Mouse (Mus musculus): ENCODE data around the gene Otulin. TPM values are rescaled to one million over a fixed set of nuclear protein-coding genes. Genes with fewer than 3 reads are reported as not detected.

Gene Otulin
- polyA plus RNA-seq, 1 experiment from 2014 or later: 31.7 TPM

GRCm38 (mm10) chr15:27574992-27575781 lies 55.3 kb downstream of the Otulin start:
- no peak overlapping the region for H3K27ac ChIP-seq
- no peaks in the 10 kb centered on the region for H3K4me1 ChIP-seq
- no peak overlapping the region for H3K4me2 ChIP-seq
- no peak for ATAC-seq (ENCODE audit: insufficient read depth, low FRiP score, low read depth)
- WGBS: 76% methylated on average over 8 of the region's 8 CpGs
- H3K36me3 ChIP-seq: no peaks in the 10 kb centered on the region
- no peaks in the 10 kb centered on the region for H3K9me3 ChIP-seq
- H3K27me3 ChIP-seq (replicated peaks): no peaks in the 10 kb centered on the region
- no peak overlapping the region for H3K9ac ChIP-seq
- H3K4me3 ChIP-seq (replicated peaks): no peak overlapping the region

GRCm38 (mm10) chr15:27571179-27571578 lies 59.3 kb downstream of the Otulin start:
- Histone ChIP-seq H3K4me1 (no peaks in the 10 kb centered on the region), H3K4me2 (no peak overlapping the region), H3K36me3 (0 out of 2 replicates have a peak, but pooled peaks cover 4% of the 10 kb centered on the region), H3K27ac (no peak overlapping the region), H3K27me3 (replicated peaks) (no peaks in the 10 kb centered on the region), H3K9ac (no peak overlapping the region), H3K9me3 (no peaks in the 10 kb centered on the region), H3K4me3 (replicated peaks) (no peak overlapping the region)
- WGBS: 92% methylated on average over 8 of the region's 8 CpGs
- no peak for ATAC-seq (ENCODE audit: insufficient read depth, low FRiP score, low read depth)

GRCm38 (mm10) chr15:27570385-27570784 lies 60.1 kb downstream of the Otulin start:
- Histone ChIP-seq H3K4me2 (no peak overlapping the region), H3K9me3 (no peaks in the 10 kb centered on the region), H3K4me3 (replicated peaks) (no peak overlapping the region), H3K9ac (no peak overlapping the region), H3K27me3 (replicated peaks) (no peaks in the 10 kb centered on the region), H3K36me3 (0 out of 2 replicates have a peak, but pooled peaks cover 4% of the 10 kb centered on the region), H3K4me1 (no peaks in the 10 kb centered on the region), H3K27ac (no peak overlapping the region)
- no peak for ATAC-seq (ENCODE audit: insufficient read depth, low FRiP score, low read depth)
- 88% methylated on average over 4 of the region's 4 CpGs for WGBS

- H3K9ac ChIP-seq: no peak overlapping the region
Observed at GRCm38 (mm10) chr15:27569924-27570323, 60.6 kb downstream of the Otulin start.

GRCm38 (mm10) chr15:27568371-27568770 lies 62.1 kb downstream of the Otulin start:
- H3K9me3 ChIP-seq: no peaks in the 10 kb centered on the region
- no peak overlapping the region for H3K27ac ChIP-seq
- no peak for ATAC-seq (ENCODE audit: insufficient read depth, low FRiP score, low read depth)
- no peak overlapping the region for H3K4me2 ChIP-seq
- H3K9ac ChIP-seq: no peak overlapping the region
- 0 out of 2 replicates have a peak, but pooled peaks cover 4% of the 10 kb centered on the region for H3K36me3 ChIP-seq
- H3K27me3 ChIP-seq (replicated peaks): no peaks in the 10 kb centered on the region
- H3K4me1 ChIP-seq: no peaks in the 10 kb centered on the region
- no peak overlapping the region for H3K4me3 ChIP-seq (replicated peaks)
- WGBS: 84% methylated on average over 6 of the region's 6 CpGs

More at GRCm38 (mm10) chr15:27569924-27570323, 60.6 kb downstream of the Otulin start:
- H3K4me3 ChIP-seq (replicated peaks): no peak overlapping the region
- H3K4me2 ChIP-seq: no peak overlapping the region
- no peak overlapping the region for H3K27ac ChIP-seq
- 0 out of 2 replicates have a peak, but pooled peaks cover 4% of the 10 kb centered on the region for H3K36me3 ChIP-seq
- ATAC-seq (ENCODE audit: insufficient read depth, low FRiP score, low read depth): no peak
- 84% methylated on average over 2 of the region's 2 CpGs for WGBS
- no peaks in the 10 kb centered on the region for H3K9me3 ChIP-seq
- H3K4me1 ChIP-seq: no peaks in the 10 kb centered on the region
- H3K27me3 ChIP-seq (replicated peaks): no peaks in the 10 kb centered on the region

GRCm38 (mm10) chr15:27567356-27567755 lies 63.1 kb downstream of the Otulin start:
- H3K27ac ChIP-seq: no peak overlapping the region
- H3K9me3 ChIP-seq: no peaks in the 10 kb centered on the region
- H3K27me3 ChIP-seq (replicated peaks): no peaks in the 10 kb centered on the region
- ATAC-seq (ENCODE audit: insufficient read depth, low FRiP score, low read depth): no peak
- no peak overlapping the region for H3K9ac ChIP-seq
- 0 out of 2 replicates have a peak, but pooled peaks cover 4% of the 10 kb centered on the region for H3K36me3 ChIP-seq
- H3K4me3 ChIP-seq (replicated peaks): no peak overlapping the region
- WGBS: 90% methylated on average over 16 of the region's 16 CpGs
- H3K4me2 ChIP-seq: no peak overlapping the region
- H3K4me1 ChIP-seq: no peaks in the 10 kb centered on the region

- ATAC-seq (ENCODE audit: insufficient read depth, low FRiP score, low read depth): no peak
- H3K27me3 ChIP-seq (replicated peaks): no peaks in the 10 kb centered on the region
- 0 out of 2 replicates have a peak, but pooled peaks cover 4% of the 10 kb centered on the region for H3K36me3 ChIP-seq
- no peak overlapping the region for H3K27ac ChIP-seq
- no peaks in the 10 kb centered on the region for H3K9me3 ChIP-seq
- 82% methylated on average over 10 of the region's 10 CpGs for WGBS
- no peak overlapping the region for H3K9ac ChIP-seq
- no peak overlapping the region for H3K4me3 ChIP-seq (replicated peaks)
- no peak overlapping the region for H3K4me2 ChIP-seq
- no peaks in the 10 kb centered on the region for H3K4me1 ChIP-seq
Observed at GRCm38 (mm10) chr15:27565626-27566185, 64.8 kb downstream of the Otulin start.

- no peaks in the 10 kb centered on the region for H3K4me1 ChIP-seq
- 0 out of 2 replicates have a peak, but pooled peaks cover 4% of the 10 kb centered on the region for H3K36me3 ChIP-seq
- WGBS: 87% methylated on average over 14 of the region's 14 CpGs
- H3K27ac ChIP-seq: no peak overlapping the region
- no peaks in the 10 kb centered on the region for H3K27me3 ChIP-seq (replicated peaks)
- no peak overlapping the region for H3K9ac ChIP-seq
- H3K4me3 ChIP-seq (replicated peaks): no peak overlapping the region
- H3K9me3 ChIP-seq: no peaks in the 10 kb centered on the region
- ATAC-seq (ENCODE audit: insufficient read depth, low FRiP score, low read depth): no peak
- no peak overlapping the region for H3K4me2 ChIP-seq
Observed at GRCm38 (mm10) chr15:27564106-27565100, 66.1 kb downstream of the Otulin start.

- no peaks in the 10 kb centered on the region for H3K4me1 ChIP-seq
- H3K36me3 ChIP-seq: no peaks in the 10 kb centered on the region
- ATAC-seq (ENCODE audit: insufficient read depth, low FRiP score, low read depth): no peak
- H3K9me3 ChIP-seq: no peaks in the 10 kb centered on the region
- 75% methylated on average over 11 of the region's 11 CpGs for WGBS
- H3K4me2 ChIP-seq: no peak overlapping the region
- H3K27ac ChIP-seq: no peak overlapping the region
- H3K4me3 ChIP-seq (replicated peaks): no peak overlapping the region
- H3K27me3 ChIP-seq (replicated peaks): no peaks in the 10 kb centered on the region
- no peak overlapping the region for H3K9ac ChIP-seq
Observed at GRCm38 (mm10) chr15:27560315-27560714, 70.2 kb downstream of the Otulin start.

GRCm38 (mm10) chr15:27558456-27559147 lies 71.9 kb downstream of the Otulin start:
- H3K4me2 ChIP-seq: no peak overlapping the region
- H3K36me3 ChIP-seq: no peaks in the 10 kb centered on the region
- no peaks in the 10 kb centered on the region for H3K4me1 ChIP-seq
- H3K4me3 ChIP-seq (replicated peaks): no peak overlapping the region
- H3K9me3 ChIP-seq: no peaks in the 10 kb centered on the region
- 68% methylated on average over 16 of the region's 16 CpGs for WGBS
- no peak overlapping the region for H3K9ac ChIP-seq
- no peak overlapping the region for H3K27ac ChIP-seq
- ATAC-seq (ENCODE audit: insufficient read depth, low FRiP score, low read depth): no peak
- H3K27me3 ChIP-seq (replicated peaks): no peaks in the 10 kb centered on the region

GRCm38 (mm10) chr15:27553554-27553953 lies 76.9 kb downstream of the Otulin start:
- WGBS: 86% methylated on average over 5 of the region's 5 CpGs
- Histone ChIP-seq H3K9me3 (no peaks in the 10 kb centered on the region), H3K9ac (no peak overlapping the region), H3K27ac (no peak overlapping the region), H3K36me3 (no peaks in the 10 kb centered on the region), H3K4me3 (replicated peaks) (no peak overlapping the region), H3K4me1 (peaks cover 11% of the 10 kb centered on the region; the same call in 1 of the 2 replicates), H3K4me2 (no peak overlapping the region), H3K27me3 (replicated peaks) (no peaks in the 10 kb centered on the region)
- ATAC-seq (ENCODE audit: insufficient read depth, low FRiP score, low read depth): no peak
